Mouse (Mus musculus) liver, embryonic 15.5 days (tissue): Measurements from ENCODE around the gene Unc13c. TPM values are rescaled to one million over a fixed set of nuclear protein-coding genes. Genes with fewer than 3 reads are reported as not detected.

Experiments used
- ATAC-seq: fragments of 200-750 bp; cut with Nextera tagmentation; 2 replicates; pipeline ENCODE4 v1.8.0; 2017; ENCODE audit warnings: moderate number of reproducible peaks, mild to moderate bottlenecking, moderate library complexity; ENCODE audit not compliant: insufficient read depth
- H3K27ac ChIP-seq: fragments of 300-500 bp; sonication (generic); replicated peaks from 2 replicates; pipeline ENCODE4 v1.5.1; 2015; ENCODE audit warnings: mild to moderate bottlenecking, inconsistent platforms
- H3K27me3 ChIP-seq: fragments of 300-500 bp; sonication (generic); 2 replicates; pipeline ENCODE4 v1.6.1; 2015; ENCODE audit warnings: mild to moderate bottlenecking, inconsistent platforms
- H3K36me3 ChIP-seq: fragments of 300-500 bp; sonication (generic); replicated peaks from 2 replicates; pipeline ENCODE4 v1.6.1; 2015; ENCODE audit warnings: moderate library complexity, mild to moderate bottlenecking, inconsistent platforms
- H3K4me1 ChIP-seq: fragments of 300-500 bp; sonication (generic); replicated peaks from 2 replicates; pipeline ENCODE4 v1.6.1; 2015; ENCODE audit warnings: inconsistent platforms
- H3K4me2 ChIP-seq: fragments of 300-500 bp; sonication (generic); 2 replicates; pipeline ENCODE4 v1.6.1; 2015; ENCODE audit warnings: moderate library complexity, mild to moderate bottlenecking, inconsistent platforms
- H3K4me3 ChIP-seq: fragments of 300-500 bp; sonication (generic); replicated peaks from 2 replicates; pipeline ENCODE4 v1.5.1; 2015; ENCODE audit warnings: mild to moderate bottlenecking, inconsistent platforms
- H3K9ac ChIP-seq: fragments of 300-500 bp; sonication (generic); 2 replicates; pipeline ENCODE4 v1.6.1; 2015; ENCODE audit warnings: moderate library complexity, mild to moderate bottlenecking, inconsistent platforms
- H3K9me3 ChIP-seq: fragments of 300-500 bp; sonication (generic); replicated peaks from 2 replicates; pipeline ENCODE4 v1.6.1; 2016; ENCODE audit warnings: inconsistent platforms
- WGBS: fragments of 180-500 bp; shearing (Covaris S2); methylation state at CpG from one replicate; pipeline ENCODE4 v1.1.7; 2015; ENCODE audit warnings: mixed read lengths; ENCODE audit not compliant: insufficient replicate concordance; 5-methylcytosine and 5-hydroxymethylcytosine counted together
- polyA plus RNA-seq: library from polyadenylated mRNA; unstranded; fragments of >200 nt; fragmentation: Nextera tagmentation; extraction: Ambion mirVana; gene quantifications from 2 replicates; pipeline ENCODE4 v1.2.1, GENCODE M21; 2015

Gene Unc13c
- polyA plus RNA-seq, 1 experiment from 2014 or later: 0.01 TPM

GRCm38 (mm10) chr9:73612896-73613295, 355.9 kb downstream of the Unc13c start:
- Histone ChIP-seq H3K9ac (no peak overlapping the region), H3K4me2 (no peak overlapping the region), H3K27me3 (no peaks in the 10 kb centered on the region), H3K4me3 (no peak overlapping the region), H3K9me3 (no peaks in the 10 kb centered on the region), H3K36me3 (no peaks in the 10 kb centered on the region), H3K27ac (no peak overlapping the region), H3K4me1 (no peaks in the 10 kb centered on the region)
- no peak for ATAC-seq
- 54% methylated on average over 4 of the region's 4 CpGs for WGBS

- no peak for ATAC-seq
- Histone ChIP-seq H3K9ac (no peak overlapping the region), H3K4me1 (no peaks in the 10 kb centered on the region), H3K27me3 (no peaks in the 10 kb centered on the region), H3K36me3 (no peaks in the 10 kb centered on the region), H3K4me3 (no peak overlapping the region), H3K27ac (no peak overlapping the region), H3K9me3 (no peaks in the 10 kb centered on the region), H3K4me2 (no peak overlapping the region)
- whole genome bisulfite sequencing: 35% methylated on average over 1 of the region's 1 CpGs
Observed at GRCm38 (mm10) chr9:73603921-73604320, 364.8 kb downstream of the Unc13c start.

GRCm38 (mm10) chr9:73565558-73565957, 403.2 kb downstream of the Unc13c start:
- H3K9me3 ChIP-seq: no peaks in the 10 kb centered on the region
- no peaks in the 10 kb centered on the region for H3K36me3 ChIP-seq
- no peak overlapping the region for H3K27ac ChIP-seq
- ATAC-seq: no peak
- H3K27me3 ChIP-seq: no peaks in the 10 kb centered on the region
- H3K4me3 ChIP-seq: no peak overlapping the region
- H3K9ac ChIP-seq: no peak overlapping the region
- H3K4me2 ChIP-seq: no peak overlapping the region
- H3K4me1 ChIP-seq: no peaks in the 10 kb centered on the region
- WGBS: 48% methylated on average over 4 of the region's 4 CpGs

- no peak overlapping the region for H3K4me2 ChIP-seq
- no peak overlapping the region for H3K27ac ChIP-seq
- no peaks in the 10 kb centered on the region for H3K27me3 ChIP-seq
- H3K9ac ChIP-seq: no peak overlapping the region
- H3K4me1 ChIP-seq: no peaks in the 10 kb centered on the region
- no peaks in the 10 kb centered on the region for H3K36me3 ChIP-seq
- WGBS: 50% methylated on average over 5 of the region's 5 CpGs
- H3K4me3 ChIP-seq: no peak overlapping the region
- no peak for ATAC-seq
- H3K9me3 ChIP-seq: no peaks in the 10 kb centered on the region
Observed at GRCm38 (mm10) chr9:73560037-73560436, 408.7 kb downstream of the Unc13c start.

GRCm38 (mm10) chr9:73557805-73558204, 411.0 kb downstream of the Unc13c start:
- H3K36me3 ChIP-seq: no peaks in the 10 kb centered on the region
- no peaks in the 10 kb centered on the region for H3K4me1 ChIP-seq
- H3K9me3 ChIP-seq: no peaks in the 10 kb centered on the region
- H3K27ac ChIP-seq: no peak overlapping the region
- H3K4me3 ChIP-seq: no peak overlapping the region
- no peak overlapping the region for H3K9ac ChIP-seq
- 45% methylated on average over 2 of the region's 2 CpGs for WGBS
- ATAC-seq: no peak
- H3K4me2 ChIP-seq: no peak overlapping the region
- H3K27me3 ChIP-seq: no peaks in the 10 kb centered on the region

- ATAC-seq: no peak
- Histone ChIP-seq H3K4me3 (no peak overlapping the region), H3K4me1 (no peaks in the 10 kb centered on the region), H3K4me2 (no peak overlapping the region), H3K36me3 (no peaks in the 10 kb centered on the region), H3K9me3 (no peaks in the 10 kb centered on the region), H3K27me3 (no peaks in the 10 kb centered on the region), H3K27ac (no peak overlapping the region), H3K9ac (no peak overlapping the region)
- WGBS: 56% methylated on average over 6 of the region's 6 CpGs
Observed at GRCm38 (mm10) chr9:73555354-73555753, 413.4 kb downstream of the Unc13c start.

- no peak overlapping the region for H3K27ac ChIP-seq
- no peak overlapping the region for H3K9ac ChIP-seq
- no peaks in the 10 kb centered on the region for H3K36me3 ChIP-seq
- no peaks in the 10 kb centered on the region for H3K4me1 ChIP-seq
- no peaks in the 10 kb centered on the region for H3K9me3 ChIP-seq
- no peak overlapping the region for H3K4me2 ChIP-seq
- H3K27me3 ChIP-seq: no peaks in the 10 kb centered on the region
- WGBS: 47% methylated on average over 3 of the region's 3 CpGs
- ATAC-seq: no peak
- no peak overlapping the region for H3K4me3 ChIP-seq
Observed at GRCm38 (mm10) chr9:73472568-73472967, 496.2 kb downstream of the Unc13c start.

- H3K4me3 ChIP-seq: no peak overlapping the region
- ATAC-seq: no peak
- H3K27ac ChIP-seq: no peak overlapping the region
- no peak overlapping the region for H3K9ac ChIP-seq
- H3K4me1 ChIP-seq: no peaks in the 10 kb centered on the region
- H3K9me3 ChIP-seq: no peaks in the 10 kb centered on the region
- no peaks in the 10 kb centered on the region for H3K36me3 ChIP-seq
- no peak overlapping the region for H3K4me2 ChIP-seq
- H3K27me3 ChIP-seq: no peaks in the 10 kb centered on the region
- WGBS: 55% methylated on average over 2 of the region's 2 CpGs
Observed at GRCm38 (mm10) chr9:73462027-73462426, 506.7 kb downstream of the Unc13c start.

- ATAC-seq: no peak
Observed at GRCm38 (mm10) chr9:73450009-73450408, 518.8 kb downstream of the Unc13c start.

GRCm38 (mm10) chr9:73449216-73449615, 519.5 kb downstream of the Unc13c start:
- Histone ChIP-seq H3K27me3 (no peaks in the 10 kb centered on the region), H3K9ac (no peak overlapping the region), H3K36me3 (no peaks in the 10 kb centered on the region), H3K4me1 (no peaks in the 10 kb centered on the region), H3K4me3 (no peak overlapping the region), H3K4me2 (no peak overlapping the region), H3K9me3 (no peaks in the 10 kb centered on the region), H3K27ac (no peak overlapping the region)
- no peak for ATAC-seq

More at GRCm38 (mm10) chr9:73450009-73450408, 518.8 kb downstream of the Unc13c start:
- H3K9me3 ChIP-seq: no peaks in the 10 kb centered on the region
- WGBS: 63% methylated on average over 6 of the region's 6 CpGs
- H3K36me3 ChIP-seq: no peaks in the 10 kb centered on the region
- H3K4me1 ChIP-seq: no peaks in the 10 kb centered on the region
- H3K4me3 ChIP-seq: no peak overlapping the region
- H3K27me3 ChIP-seq: no peaks in the 10 kb centered on the region
- H3K4me2 ChIP-seq: no peak overlapping the region
- no peak overlapping the region for H3K27ac ChIP-seq
- no peak overlapping the region for H3K9ac ChIP-seq

- no peaks in the 10 kb centered on the region for H3K27me3 ChIP-seq
- no peak overlapping the region for H3K27ac ChIP-seq
- no peaks in the 10 kb centered on the region for H3K4me1 ChIP-seq
- H3K9me3 ChIP-seq: no peaks in the 10 kb centered on the region
- no peak for ATAC-seq
- H3K4me3 ChIP-seq: no peak overlapping the region
- H3K4me2 ChIP-seq: no peak overlapping the region
- no peak overlapping the region for H3K9ac ChIP-seq
- 57% methylated on average over 2 of the region's 2 CpGs for WGBS
- no peaks in the 10 kb centered on the region for H3K36me3 ChIP-seq
Observed at GRCm38 (mm10) chr9:73431925-73432324, 536.8 kb downstream of the Unc13c start.
